Mouse (Mus musculus) frontal cortex, postnatal 36 days (tissue): ENCODE data around the gene Cenpx.
"Not testable (repeated sequence)": the region's sequence is repeated elsewhere in the genome, so short reads cannot be mapped to it uniquely, and the experiment has no call there.

Source experiments
- DNase-seq, 2 experiments: peaks; one replicate each; pipeline ENCODE4 v3.0.0; 2022; ENCODE audit warnings: low spot score in 2 of 2

Cenpx gene

GRCm38 (mm10) chr11:120713580-120714518, at the start of gene Cenpx, which contains the start of gene Lrrc45:
TSS of gene Cenpx (minus strand) at chr11:120713738.
TSS of gene Lrrc45 (plus strand) at chr11:120713925.
- peak; percentile 97 to 98 for DNase-seq

- DNase-seq: not testable (repeated sequence)
These were observed 49.1 kb upstream of the Cenpx start, which contains the start of gene Hmga1b for GRCm38 (mm10) chr11:120762672-120763041. TSS of gene Hmga1b (plus strand) at chr11:120762794.

GRCm38 (mm10) chr11:120761811-120762671, 48.5 kb upstream of the Cenpx start:
- no peak for DNase-seq

GRCm38 (mm10) chr11:120760236-120760635, 46.7 kb upstream of the Cenpx start:
- no peak for DNase-seq

GRCm38 (mm10) chr11:120751606-120752005, 38.1 kb upstream of the Cenpx start:
- no peak for DNase-seq

GRCm38 (mm10) chr11:120749430-120749829, 35.9 kb upstream of the Cenpx start:
- DNase-seq: peak in 1 of 2 experiments; percentile 8

- DNase-seq: no peak
These were observed 34.4 kb upstream of the Cenpx start for GRCm38 (mm10) chr11:120747974-120748373.

- DNase-seq: no peak
These were observed 30.7 kb upstream of the Cenpx start for GRCm38 (mm10) chr11:120744121-120744701.

- DNase-seq: no peak
These were observed 27.4 kb upstream of the Cenpx start for GRCm38 (mm10) chr11:120740981-120741380.

- no peak for DNase-seq
These were observed 22.9 kb upstream of the Cenpx start for GRCm38 (mm10) chr11:120736424-120736823.

- no peak for DNase-seq
These were observed 20.0 kb upstream of the Cenpx start for GRCm38 (mm10) chr11:120733521-120733920.

GRCm38 (mm10) chr11:120731858-120732680, 18.5 kb upstream of the Cenpx start, which contains the start of gene Cbr2:
TSS of gene Cbr2 (minus strand) at chr11:120732114.
- DNase-seq: no peak

- no peak for DNase-seq
These were observed 17.9 kb upstream of the Cenpx start for GRCm38 (mm10) chr11:120731395-120731794.

- DNase-seq: no peak
These were observed 16.9 kb upstream of the Cenpx start for GRCm38 (mm10) chr11:120730331-120730870.

- not testable (repeated sequence) for DNase-seq
These were observed 16.0 kb upstream of the Cenpx start for GRCm38 (mm10) chr11:120729432-120730050.

GRCm38 (mm10) chr11:120728530-120729240, 15.1 kb upstream of the Cenpx start:
- no peak for DNase-seq

GRCm38 (mm10) chr11:120727564-120727963, 14.0 kb upstream of the Cenpx start:
- DNase-seq: no peak

- peak; percentile 54 to 71 for DNase-seq
These were observed 13.6 kb upstream of the Cenpx start, which contains the start of gene Dcxr for GRCm38 (mm10) chr11:120727169-120727527. TSS of gene Dcxr (minus strand) at chr11:120727281.
